Mouse (Mus musculus) embryonic facial prominence, embryonic 14.5 days (tissue): Measurements from ENCODE around the gene Lekr1. TPM values are rescaled to one million over a fixed set of nuclear protein-coding genes. Genes with fewer than 3 reads are reported as not detected.

ENCODE experiments used
- ATAC-seq: fragments of 200-750 bp; cut with Nextera tagmentation; 2 replicates; pipeline ENCODE4 v1.8.0; 2017; ENCODE audit warnings: low read depth, moderate number of reproducible peaks, moderate TSS enrichment
- DNase-seq: peaks from one replicate; pipeline ENCODE4 v3.0.0-alpha.2; 2015; ENCODE audit warnings: low spot score
- H3K27ac ChIP-seq: fragments of 300-500 bp; sonication (generic); replicated peaks from 2 replicates; pipeline ENCODE4 v1.5.1; 2014; ENCODE audit warnings: low read depth, mild to moderate bottlenecking, low read length, moderate library complexity
- H3K27me3 ChIP-seq: fragments of 300-500 bp; sonication (generic); replicated peaks from 2 replicates; pipeline ENCODE4 v1.6.1; 2014; ENCODE audit warnings: low read length; ENCODE audit not compliant: control insufficient read depth, insufficient read depth
- H3K36me3 ChIP-seq: fragments of 300-500 bp; sonication (generic); 2 replicates; pipeline ENCODE4 v1.6.1; 2014; ENCODE audit warnings: low read length, mixed read lengths; ENCODE audit not compliant: control insufficient read depth, insufficient read depth
- H3K4me1 ChIP-seq: fragments of 300-500 bp; sonication (generic); 2 replicates; pipeline ENCODE4 v1.6.1; 2014; ENCODE audit warnings: antibody characterized with exemption, low read length; ENCODE audit not compliant: control insufficient read depth, insufficient read depth
- H3K4me2 ChIP-seq: fragments of 300-500 bp; sonication (generic); 2 replicates; pipeline ENCODE4 v1.6.1; 2014; ENCODE audit warnings: low read depth, mild to moderate bottlenecking, low read length, moderate library complexity, mixed read lengths
- H3K4me3 ChIP-seq: fragments of 300-500 bp; sonication (generic); 2 replicates; pipeline ENCODE4 v1.5.1; 2014; ENCODE audit warnings: low read depth, mild to moderate bottlenecking, low read length
- H3K9ac ChIP-seq: fragments of 300-500 bp; sonication (generic); 2 replicates; pipeline ENCODE4 v1.6.1; 2014; ENCODE audit warnings: low read depth, mild to moderate bottlenecking, low read length, moderate library complexity, mixed read lengths
- H3K9me3 ChIP-seq: fragments of 300-500 bp; sonication (generic); 2 replicates; pipeline ENCODE4 v1.6.1; 2016; ENCODE audit warnings: low read length; ENCODE audit not compliant: control insufficient read depth
- WGBS: fragments of 180-500 bp; shearing (Covaris S2); extraction: QIAGEN DNeasy Blood & Tissue Kit; methylation state at CpG from one replicate; pipeline ENCODE4 v1.1.7; 2014; 5-methylcytosine and 5-hydroxymethylcytosine counted together
- polyA plus RNA-seq: library from polyadenylated mRNA; unstranded; fragments of >200 nt; fragmentation: Nextera tagmentation; extraction: Ambion mirVana; gene quantifications from 2 replicates; pipeline ENCODE4 v1.2.1, GENCODE M21; 2014

Gene Lekr1
- polyA plus RNA-seq, 1 experiment from 2014 or later, result 8.9 TPM

DNA sequence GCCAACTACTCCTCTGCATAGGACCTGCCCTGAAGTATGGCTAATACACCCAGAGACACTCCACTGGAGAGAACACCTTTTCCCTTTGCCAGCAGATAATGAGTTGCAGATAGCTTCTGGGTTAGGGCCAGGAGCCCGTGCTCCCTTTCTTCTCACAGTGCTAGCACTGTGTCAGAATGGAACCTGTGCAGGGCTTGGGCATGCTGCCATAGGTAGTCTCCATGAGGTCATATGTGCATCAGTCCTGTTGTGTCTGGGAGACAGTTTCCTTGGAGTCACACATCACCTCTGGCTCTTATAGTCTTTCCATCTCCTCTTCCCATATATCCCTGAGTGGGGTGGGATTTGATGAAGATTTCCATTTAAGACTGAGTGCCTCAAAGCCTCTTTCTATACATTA, 33.7 kb downstream of the Lekr1 start:
- Histone ChIP-seq H3K27ac (no peak overlapping the region), H3K9ac (no peak overlapping the region), H3K4me1 (no peaks in the 10 kb centered on the region), H3K4me3 (no peak overlapping the region), H3K27me3 (no peaks in the 10 kb centered on the region), H3K36me3 (no peaks in the 10 kb centered on the region), H3K9me3 (0 out of 2 replicates have a peak, but pooled peaks cover 3% of the 10 kb centered on the region), H3K4me2 (no peak overlapping the region)
- DNase-seq, result peak; percentile 8
- no peak for ATAC-seq
- 42% methylated on average over 1 of the region's 1 CpGs for WGBS

DNA sequence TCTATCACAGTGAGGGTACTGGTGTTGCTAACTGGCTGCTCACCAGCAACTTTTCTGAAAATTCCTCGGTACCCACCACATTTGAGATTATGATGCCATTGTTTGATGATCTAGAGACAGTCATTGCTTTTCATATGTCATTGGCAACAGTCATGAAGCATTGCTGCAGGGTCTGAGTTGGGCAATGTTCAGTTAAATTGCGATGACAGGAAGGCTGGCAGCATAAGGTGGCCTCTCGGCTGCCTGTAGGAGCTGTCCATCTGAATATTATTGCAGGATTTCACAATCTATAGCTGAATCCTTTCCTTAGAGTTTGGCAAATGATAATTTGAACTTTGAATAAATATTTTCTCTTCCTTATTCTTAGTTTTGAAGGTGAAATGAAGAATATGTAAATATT, 48.3 kb downstream of the Lekr1 start:
- H3K27ac ChIP-seq, result no peak overlapping the region
- H3K9me3 ChIP-seq, result no peaks in the 10 kb centered on the region
- H3K36me3 ChIP-seq, result no peaks in the 10 kb centered on the region
- ATAC-seq (no peak), DNase-seq (no peak)
- H3K27me3 ChIP-seq, result no peaks in the 10 kb centered on the region
- H3K4me1 ChIP-seq, result no peaks in the 10 kb centered on the region
- no peak overlapping the region for H3K9ac ChIP-seq
- no peak overlapping the region for H3K4me2 ChIP-seq
- H3K4me3 ChIP-seq, result no peak overlapping the region
- 83% methylated on average over 3 of the region's 3 CpGs for WGBS

DNA sequence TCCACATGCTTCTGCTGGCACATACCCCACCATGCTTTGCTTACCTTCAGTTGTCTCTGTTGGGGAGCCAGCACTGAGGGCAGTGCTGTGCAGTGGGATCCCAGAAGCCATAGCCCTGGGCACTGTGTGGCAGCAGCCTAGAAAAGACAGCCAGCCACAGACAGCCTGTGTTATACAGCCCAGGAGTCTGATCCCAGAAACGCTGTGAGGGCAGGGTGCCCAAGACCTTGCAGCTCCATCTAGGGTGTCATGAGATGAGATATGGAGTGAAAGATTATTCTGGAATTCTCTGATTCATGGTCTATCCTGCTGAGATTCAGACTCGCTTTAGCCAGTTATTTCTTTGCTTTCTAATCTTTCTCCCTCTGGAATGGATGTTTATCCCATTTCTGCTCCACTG, 51.4 kb downstream of the Lekr1 start:
- H3K4me1 ChIP-seq, result no peaks in the 10 kb centered on the region
- WGBS, result 87% methylated on average over 2 of the region's 2 CpGs
- no peak overlapping the region for H3K9ac ChIP-seq
- H3K36me3 ChIP-seq, result no peaks in the 10 kb centered on the region
- no peak for DNase-seq
- H3K27me3 ChIP-seq, result no peaks in the 10 kb centered on the region
- H3K4me3 ChIP-seq, result no peak overlapping the region
- no peaks in the 10 kb centered on the region for H3K9me3 ChIP-seq
- ATAC-seq, result no peak
- no peak overlapping the region for H3K4me2 ChIP-seq
- H3K27ac ChIP-seq, result no peak overlapping the region

DNA sequence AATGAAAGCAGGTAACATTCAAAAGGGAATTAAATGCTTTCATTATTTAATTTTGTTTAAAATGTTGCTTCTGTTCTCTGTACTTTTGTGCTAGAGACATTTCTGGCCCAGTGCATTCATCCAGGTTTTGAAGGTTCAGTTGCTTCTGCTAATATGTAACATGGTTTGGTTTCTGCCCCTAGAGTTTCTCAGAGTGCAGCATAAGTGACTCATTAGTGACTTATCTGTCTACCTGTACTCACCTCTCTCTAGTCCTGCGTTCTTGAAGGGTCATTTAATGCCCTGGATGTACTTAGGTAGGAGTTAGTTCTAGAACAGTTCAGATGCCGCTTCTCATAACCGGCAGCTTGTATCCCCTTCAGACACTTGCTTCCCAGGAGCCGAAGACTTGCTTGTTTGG, 56.9 kb downstream of the Lekr1 start:
- H3K9ac ChIP-seq, result no peak overlapping the region
- no peaks in the 10 kb centered on the region for H3K36me3 ChIP-seq
- ATAC-seq (no peak), DNase-seq (no peak)
- 78% methylated on average over 4 of the region's 4 CpGs for WGBS
- H3K4me1 ChIP-seq, result no peaks in the 10 kb centered on the region
- no peaks in the 10 kb centered on the region for H3K9me3 ChIP-seq
- no peak overlapping the region for H3K4me3 ChIP-seq
- H3K27me3 ChIP-seq, result no peaks in the 10 kb centered on the region
- no peak overlapping the region for H3K27ac ChIP-seq
- no peak overlapping the region for H3K4me2 ChIP-seq

DNA sequence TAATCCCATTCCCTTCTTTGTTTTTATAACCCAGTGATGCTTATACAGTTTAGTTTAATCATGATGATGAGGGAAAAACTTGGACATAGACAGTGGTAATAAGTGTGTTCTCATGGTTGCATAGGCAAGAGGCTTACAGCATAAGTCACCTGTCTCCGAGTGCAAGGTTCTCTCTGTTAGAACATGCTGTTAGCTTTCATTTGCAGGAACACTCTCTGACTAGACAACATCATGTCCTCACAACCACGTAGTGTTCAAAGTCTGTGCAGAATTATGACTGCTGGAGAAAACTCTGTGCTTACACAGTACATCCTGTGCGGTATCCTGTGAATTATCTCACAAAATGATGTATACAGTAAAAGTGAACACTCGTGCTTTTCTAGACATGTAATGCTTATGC, 57.6 kb downstream of the Lekr1 start:
- ATAC-seq, result no peak
- H3K9me3 ChIP-seq, result no peaks in the 10 kb centered on the region
- H3K4me3 ChIP-seq, result no peak overlapping the region
- no peaks in the 10 kb centered on the region for H3K4me1 ChIP-seq
- H3K27ac ChIP-seq, result no peak overlapping the region
- H3K4me2 ChIP-seq, result no peak overlapping the region
- no peaks in the 10 kb centered on the region for H3K27me3 ChIP-seq
- H3K36me3 ChIP-seq, result no peaks in the 10 kb centered on the region
- H3K9ac ChIP-seq, result no peak overlapping the region
- WGBS, result 79% methylated on average over 4 of the region's 4 CpGs
- DNase-seq, result no peak

DNA sequence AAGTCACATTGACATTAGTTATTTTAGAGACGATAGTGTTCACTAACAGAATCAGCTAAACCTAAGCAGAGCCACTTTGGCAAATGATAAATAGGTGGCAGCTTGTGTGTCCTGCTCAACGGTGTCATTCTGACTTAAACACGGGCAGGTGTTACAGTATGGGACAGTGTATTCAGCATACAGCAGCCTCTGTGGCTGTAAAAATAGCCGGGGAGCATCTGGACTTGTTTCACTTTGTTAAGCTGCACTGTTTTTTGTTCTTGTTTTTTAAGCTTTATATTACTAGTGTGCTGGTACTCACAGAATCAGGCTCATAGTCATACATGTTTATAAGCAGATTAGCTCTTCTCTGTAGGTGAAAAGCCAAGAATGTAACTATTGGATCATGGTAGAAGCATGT, 71.8 kb downstream of the Lekr1 start:
- H3K27ac ChIP-seq, result no peak overlapping the region
- DNase-seq, result no peak
- no peak for ATAC-seq
- H3K27me3 ChIP-seq, result no peaks in the 10 kb centered on the region
- no peak overlapping the region for H3K9ac ChIP-seq
- no peak overlapping the region for H3K4me3 ChIP-seq
- H3K36me3 ChIP-seq, result no peaks in the 10 kb centered on the region
- no peak overlapping the region for H3K4me2 ChIP-seq
- 72% methylated on average over 4 of the region's 4 CpGs for WGBS
- H3K9me3 ChIP-seq, result no peaks in the 10 kb centered on the region
- H3K4me1 ChIP-seq, result 0 out of 2 replicates have a peak, but pooled peaks cover 2% of the 10 kb centered on the region

DNA sequence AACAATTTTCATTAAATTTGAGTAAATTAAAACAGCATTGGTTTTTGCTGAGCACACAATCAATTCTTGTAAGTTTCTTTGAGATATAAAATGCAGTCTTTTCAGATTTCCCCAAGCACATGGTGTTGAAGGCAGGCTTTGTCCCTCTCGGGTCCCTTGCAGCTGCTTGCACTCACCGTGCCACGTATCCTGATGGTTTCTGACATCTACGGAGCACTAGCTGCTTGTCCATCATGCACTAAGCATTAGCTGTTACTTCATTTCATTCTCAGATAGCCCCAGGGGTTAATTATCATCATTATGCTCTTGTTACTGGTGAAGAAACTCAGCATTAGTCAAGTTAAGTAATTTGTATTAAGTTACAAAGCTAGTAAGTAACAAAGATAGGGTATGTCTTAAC, 78.9 kb downstream of the Lekr1 start:
- DNase-seq (no peak), ATAC-seq (no peak)
- Histone ChIP-seq H3K9ac (no peak overlapping the region), H3K27me3 (no peaks in the 10 kb centered on the region), H3K4me2 (no peak overlapping the region), H3K4me1 (no peaks in the 10 kb centered on the region), H3K9me3 (no peaks in the 10 kb centered on the region), H3K4me3 (no peak overlapping the region), H3K27ac (no peak overlapping the region), H3K36me3 (no peaks in the 10 kb centered on the region)
- 30% methylated on average over 4 of the region's 4 CpGs for WGBS

DNA sequence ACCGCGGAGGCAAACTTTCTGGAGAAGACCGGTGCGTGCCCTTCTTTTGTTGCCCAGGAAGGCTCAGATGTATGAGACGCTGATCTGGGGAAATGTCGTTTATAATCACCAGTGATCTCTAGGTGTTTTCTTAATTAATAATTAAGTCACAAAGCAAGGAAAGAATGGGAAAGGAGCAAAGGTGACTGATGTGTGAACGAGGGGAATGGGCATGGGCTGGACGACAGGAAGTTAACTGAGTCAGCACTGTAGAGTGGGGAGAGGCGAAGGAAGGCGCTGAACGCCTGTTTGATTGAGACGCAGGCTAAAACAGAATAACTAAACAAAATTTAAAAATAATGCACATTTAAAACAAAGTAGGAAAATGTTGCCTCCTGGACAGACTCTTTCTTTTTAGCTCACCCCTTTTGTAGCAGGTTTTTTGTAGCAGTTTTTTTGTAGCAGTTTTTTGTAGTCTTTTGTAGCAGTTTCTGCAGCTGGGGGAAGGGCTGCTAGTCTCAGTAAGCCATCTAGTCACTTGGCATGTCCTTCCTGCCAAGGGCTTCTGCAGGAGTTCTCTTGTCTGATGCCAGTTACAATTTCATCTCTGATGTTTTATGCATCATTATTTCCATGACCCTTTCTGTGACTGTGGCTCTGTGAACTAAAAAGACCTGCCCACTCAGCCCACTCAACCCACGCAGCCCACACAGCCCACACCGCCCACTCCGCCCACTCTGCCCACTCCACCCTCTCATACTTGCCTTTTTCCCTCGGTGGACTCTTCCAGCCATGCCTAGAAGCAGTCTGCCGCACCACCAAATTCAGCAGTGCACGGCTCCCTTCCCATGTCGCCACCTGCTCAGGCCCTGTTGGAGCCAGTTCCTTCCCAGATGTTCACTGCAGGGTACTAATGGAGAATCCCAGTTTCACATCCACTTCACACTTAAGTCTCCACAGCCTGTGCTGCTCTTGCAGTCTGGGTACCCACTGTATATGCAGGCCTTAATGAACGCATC, 98.8 kb downstream of the Lekr1 start:
- Histone ChIP-seq H3K4me2 (no peak overlapping the region), H3K9ac (no peak overlapping the region), H3K4me3 (no peak overlapping the region), H3K36me3 (no peaks in the 10 kb centered on the region), H3K27ac (no peak overlapping the region), H3K27me3 (no peaks in the 10 kb centered on the region), H3K9me3 (no peaks in the 10 kb centered on the region), H3K4me1 (no peaks in the 10 kb centered on the region)
- no peak for DNase-seq
- no peak for ATAC-seq
- WGBS, result 75% methylated on average over 20 of the region's 20 CpGs

DNA sequence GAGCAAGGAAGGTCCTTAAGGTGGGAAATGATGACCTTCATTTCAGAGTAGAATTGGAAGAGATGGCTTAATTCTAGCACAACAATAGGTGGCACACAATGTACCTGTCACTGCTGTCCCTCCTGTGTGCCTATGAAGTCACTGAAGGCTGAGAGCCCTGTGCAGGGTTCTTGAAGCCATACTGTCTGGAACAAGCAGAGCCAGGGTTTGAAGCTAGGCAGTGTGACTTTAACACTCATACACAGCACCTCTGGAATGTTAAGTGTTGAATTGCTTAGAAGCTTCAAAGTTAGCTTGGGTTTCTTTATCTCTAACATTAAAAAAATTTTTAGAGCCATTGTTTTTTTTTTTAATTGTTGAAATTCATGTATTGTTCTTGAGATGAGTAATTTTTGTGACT, 100.4 kb downstream of the Lekr1 start:
- ATAC-seq (no peak), DNase-seq (no peak)
- H3K4me3 ChIP-seq, result no peak overlapping the region
- H3K27me3 ChIP-seq, result no peaks in the 10 kb centered on the region
- H3K4me2 ChIP-seq, result no peak overlapping the region
- H3K9ac ChIP-seq, result no peak overlapping the region
- no peak overlapping the region for H3K27ac ChIP-seq
- no peaks in the 10 kb centered on the region for H3K4me1 ChIP-seq
- no peaks in the 10 kb centered on the region for H3K9me3 ChIP-seq
- H3K36me3 ChIP-seq, result no peaks in the 10 kb centered on the region
